ENCODE assay signal across 20 mouse cellular contexts in the genomic region with DNA sequence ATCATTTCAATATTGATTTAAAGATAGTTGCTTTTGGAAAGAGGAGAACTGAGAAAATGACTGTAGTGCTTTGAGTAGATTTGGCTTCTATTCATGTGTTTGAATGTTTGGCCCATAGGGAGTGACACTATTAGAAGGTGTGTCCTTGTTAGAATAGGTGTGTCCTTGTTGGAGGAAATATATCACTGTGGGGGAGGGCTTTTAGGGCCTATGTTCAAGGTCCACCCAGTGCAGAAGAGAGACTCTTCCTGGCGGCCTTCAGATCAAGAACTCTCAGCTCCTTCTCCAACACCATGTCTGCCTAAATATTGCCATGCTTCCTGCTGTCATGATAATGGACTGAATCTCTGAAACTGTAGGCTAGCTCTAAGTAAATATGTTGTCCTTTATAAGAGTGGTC. TPM values are rescaled to one million over a fixed set of nuclear protein-coding genes. Genes with fewer than 3 reads are reported as not detected.
"Had no signal": no experiment of that assay in that cellular context is flagged by ENCODE, and none has a peak within 500 bp of the region (broad histone marks: within the 10 kb centered on the region; RNA-seq: fewer than 3 reads in every experiment).

No protein-coding gene starts in this region.

- H3K27me3 ChIP-seq: midbrain, embryonic 12.5 days; midbrain, embryonic 15.5 days; neural tube, embryonic 13.5 days; stomach, embryonic 15.5 days had no signal

- H3K27ac ChIP-seq: liver, embryonic 14.5 days; midbrain, embryonic 10.5 days; midbrain, embryonic 12.5 days; midbrain, embryonic 15.5 days; neural tube, embryonic 13.5 days; stomach, embryonic 15.5 days had no signal

- H3K36me3 ChIP-seq: midbrain, embryonic 10.5 days; midbrain, embryonic 12.5 days; midbrain, embryonic 15.5 days; neural tube, embryonic 13.5 days; stomach, embryonic 15.5 days had no signal

- H3K9ac ChIP-seq: liver, embryonic 14.5 days; lung, embryonic 14.5 days; midbrain, embryonic 12.5 days; midbrain, embryonic 15.5 days; neural tube, embryonic 13.5 days; stomach, embryonic 15.5 days had no signal

- H3K4me1 ChIP-seq: midbrain, embryonic 10.5 days; midbrain, embryonic 12.5 days; midbrain, embryonic 15.5 days; neural tube, embryonic 13.5 days; stomach, embryonic 15.5 days had no signal

- DNase-seq: lung, adult 18-20 months; lung, embryonic 14.5 days; lung, postnatal 10 days; lung, postnatal 4 days; right cerebral cortex, postnatal 14 days; thymus, adult 18-20 months; thymus, postnatal 14 days; thymus, postnatal 36 days had no signal

- H3K4me2 ChIP-seq: lung, embryonic 14.5 days; midbrain, embryonic 12.5 days; midbrain, embryonic 15.5 days; neural tube, embryonic 13.5 days; stomach, embryonic 15.5 days had no signal

- ATAC-seq: midbrain, embryonic 15.5 days had no signal

- H3K9me3 ChIP-seq: midbrain, embryonic 10.5 days; midbrain, embryonic 12.5 days; midbrain, embryonic 15.5 days; neural tube, embryonic 13.5 days; stomach, embryonic 15.5 days had no signal

- H3K4me3 ChIP-seq: midbrain, embryonic 10.5 days; midbrain, embryonic 12.5 days; midbrain, embryonic 15.5 days; neural tube, embryonic 13.5 days; stomach, embryonic 15.5 days had no signal

RNA-seq across cellular contexts. Expression of a gene that starts 42.2 kb away (rescaled TPM):
- polyA plus RNA-seq: liver, embryonic 14.5 days; liver, embryonic 16.5 days; lung, embryonic 14.5 days; lung, embryonic 16.5 days; midbrain, embryonic 10.5 days; midbrain, embryonic 12.5 days; midbrain, embryonic 15.5 days; midbrain, postnatal 0 days; neural tube, embryonic 11.5 days; neural tube, embryonic 13.5 days; spleen, adult 2 months; stomach, embryonic 15.5 days; thymus, postnatal 0 days had no signal

RNA-seq across cellular contexts. Expression of a gene that starts 52.8 kb away (rescaled TPM):
- polyA plus RNA-seq: liver, embryonic 14.5 days; liver, embryonic 16.5 days; lung, embryonic 14.5 days; lung, embryonic 16.5 days; midbrain, embryonic 10.5 days; midbrain, embryonic 12.5 days; midbrain, embryonic 15.5 days; midbrain, postnatal 0 days; neural tube, embryonic 11.5 days; neural tube, embryonic 13.5 days; stomach, embryonic 15.5 days had no signal
